Mouse (Mus musculus) regulatory T cell (primary cell): Measurements from ENCODE around the gene Rbl1.
"Not testable (repeated sequence)": the region's sequence is repeated elsewhere in the genome, so short reads cannot be mapped to it uniquely, and the experiment has no call there.

Experiments
- in situ Hi-C: fragments of 300-600 bp; cut with MboI, MseI; formaldehyde crosslinking; loops from one replicate; pipeline ENCODE4 v1.15.1; 2025; ENCODE audit warnings: high pct_unique_total_duplicates

The Rbl1 gene

GRCm38 (mm10) chr2:157204366-157205218, at the start of gene Rbl1:
Rbl1 (minus strand) TSS chr2:157204534.
- in situ Hi-C loops = loop anchor here (5.0 kb wide), 1 partner anchor 77 kb away; no protein-coding TSS in a partner anchor

GRCm38 (mm10) chr2:157248111-157248510, 43.8 kb upstream of the Rbl1 start:
- in situ Hi-C loops = no loop called here

- in situ Hi-C loops = no loop called here
Measured at GRCm38 (mm10) chr2:157245603-157246002, 41.3 kb upstream of the Rbl1 start.

- in situ Hi-C loops = no loop called here
Measured at GRCm38 (mm10) chr2:157245001-157245400, 40.7 kb upstream of the Rbl1 start.

GRCm38 (mm10) chr2:157235946-157236345, 31.6 kb upstream of the Rbl1 start:
- in situ Hi-C loops = no loop called here

GRCm38 (mm10) chr2:157221916-157222315, 17.6 kb upstream of the Rbl1 start:
- in situ Hi-C loops = not testable (repeated sequence)

GRCm38 (mm10) chr2:157220108-157220507, 15.8 kb upstream of the Rbl1 start:
- in situ Hi-C loops = no loop called here

GRCm38 (mm10) chr2:157211731-157212130, 7.4 kb upstream of the Rbl1 start:
- in situ Hi-C loops = loop anchor here (5.0 kb wide), 1 partner anchor 61 kb away; no protein-coding TSS in a partner anchor

- in situ Hi-C loops = loop anchor here (5.0 kb wide), 1 partner anchor 76 kb away; no protein-coding TSS in a partner anchor
Measured at GRCm38 (mm10) chr2:157203459-157204365, 622 bp downstream of the Rbl1 start.

- in situ Hi-C loops = loop anchor here (5.0 kb wide), 1 partner anchor 76 kb away; no protein-coding TSS in a partner anchor
Measured at GRCm38 (mm10) chr2:157203026-157203425, 1.3 kb downstream of the Rbl1 start.

GRCm38 (mm10) chr2:157202361-157202760, 2.0 kb downstream of the Rbl1 start:
- in situ Hi-C loops = loop anchor here (5.0 kb wide), 1 partner anchor 75 kb away; no protein-coding TSS in a partner anchor

- in situ Hi-C loops = loop anchor here (5.0 kb wide), 1 partner anchor 74 kb away; no protein-coding TSS in a partner anchor
Measured at GRCm38 (mm10) chr2:157201081-157201830, 3.1 kb downstream of the Rbl1 start.

- in situ Hi-C loops = not testable (repeated sequence)
Measured at GRCm38 (mm10) chr2:157198405-157198804, 5.9 kb downstream of the Rbl1 start.

GRCm38 (mm10) chr2:157190651-157191050, 13.7 kb downstream of the Rbl1 start:
- in situ Hi-C loops = loop anchor here (5.0 kb wide), 1 partner anchor 43 kb away; no protein-coding TSS in a partner anchor

- in situ Hi-C loops = no loop called here
Measured at GRCm38 (mm10) chr2:157187223-157187622, 17.1 kb downstream of the Rbl1 start.

GRCm38 (mm10) chr2:157186504-157186903, 17.8 kb downstream of the Rbl1 start:
- in situ Hi-C loops = no loop called here

GRCm38 (mm10) chr2:157185022-157185660, 19.2 kb downstream of the Rbl1 start:
- in situ Hi-C loops = no loop called here

- in situ Hi-C loops = no loop called here
Measured at GRCm38 (mm10) chr2:157178167-157178566, 26.2 kb downstream of the Rbl1 start.

GRCm38 (mm10) chr2:157176248-157176647, 28.1 kb downstream of the Rbl1 start:
- in situ Hi-C loops = no loop called here

- in situ Hi-C loops = loop anchor here (25.0 kb wide), 1 partner anchor 1837 kb away; no protein-coding TSS in a partner anchor
Measured at GRCm38 (mm10) chr2:157174416-157174815, 29.9 kb downstream of the Rbl1 start.
